Mouse (Mus musculus): ENCODE measurements at regions not wholly inside any gene's neighbourhood (a gene's known extent, or its start where the extent isn't known, plus 50 kb on each side); places are given as distances from the start of the nearest gene placed in this dataset.
A peak's percentile ranks its signal among the peaks of the same experiment; 100 is the strongest.

GRCm38 (mm10) chr7:75063816-75064215, 245.2 kb downstream of the Sv2b start:
- no peak for DNase-seq (ENCODE audit: low spot score in 2 of 2)

- no peak for DNase-seq (ENCODE audit: low spot score in 2 of 2)
These were observed 258.8 kb downstream of the Sv2b start for GRCm38 (mm10) chr7:75050231-75050630.

GRCm38 (mm10) chr7:75049751-75050150, 259.3 kb downstream of the Sv2b start:
- no peak for DNase-seq (ENCODE audit: low spot score in 2 of 2)

GRCm38 (mm10) chr7:75048822-75049221, 260.2 kb downstream of the Sv2b start:
- no peak for DNase-seq (ENCODE audit: low spot score in 2 of 2)

- DNase-seq (ENCODE audit: low spot score in 2 of 2) = no peak
These were observed 261.2 kb downstream of the Sv2b start for GRCm38 (mm10) chr7:75047827-75048226.

- no peak for DNase-seq (ENCODE audit: low spot score in 2 of 2)
These were observed 268.2 kb downstream of the Sv2b start for GRCm38 (mm10) chr7:75040871-75041270.

- no peak for DNase-seq (ENCODE audit: low spot score in 2 of 2)
These were observed 282.9 kb downstream of the Sv2b start for GRCm38 (mm10) chr7:75026191-75026590.

- no peak for DNase-seq (ENCODE audit: low spot score in 2 of 2)
These were observed 287.1 kb downstream of the Sv2b start for GRCm38 (mm10) chr7:75021966-75022365.

- DNase-seq (ENCODE audit: low spot score in 2 of 2) = peak in 1 of 2 experiments; percentile 14
These were observed 290.4 kb downstream of the Sv2b start for GRCm38 (mm10) chr7:75018640-75019039.

- no peak for DNase-seq (ENCODE audit: low spot score in 2 of 2)
These were observed 300.6 kb downstream of the Sv2b start for GRCm38 (mm10) chr7:75008481-75008880.

GRCm38 (mm10) chr7:74990198-74990597, 318.9 kb downstream of the Sv2b start:
- DNase-seq (ENCODE audit: low spot score in 2 of 2) = no peak

GRCm38 (mm10) chr7:74979479-74979878, 329.6 kb downstream of the Sv2b start:
- DNase-seq (ENCODE audit: low spot score in 2 of 2) = no peak

GRCm38 (mm10) chr7:74975986-74976385, 333.1 kb downstream of the Sv2b start:
- no peak for DNase-seq (ENCODE audit: low spot score in 2 of 2)

- DNase-seq (ENCODE audit: low spot score in 2 of 2) = no peak
These were observed 334.6 kb downstream of the Sv2b start for GRCm38 (mm10) chr7:74974448-74974847.

GRCm38 (mm10) chr7:74944421-74945098, 364.5 kb downstream of the Sv2b start:
- no peak for DNase-seq (ENCODE audit: low spot score in 2 of 2)

- DNase-seq (ENCODE audit: low spot score in 2 of 2) = peak in 1 of 2 experiments; percentile 31
These were observed 366.1 kb downstream of the Sv2b start for GRCm38 (mm10) chr7:74942917-74943316.

GRCm38 (mm10) chr7:74942146-74942545, 366.9 kb downstream of the Sv2b start:
- DNase-seq (ENCODE audit: low spot score in 2 of 2) = no peak

GRCm38 (mm10) chr7:74929142-74929829, 374.7 kb upstream of the Slco3a1 start:
- DNase-seq (ENCODE audit: low spot score in 2 of 2) = no peak

- DNase-seq (ENCODE audit: low spot score in 2 of 2) = no peak
These were observed 373.8 kb upstream of the Slco3a1 start for GRCm38 (mm10) chr7:74928226-74928927.

- no peak for DNase-seq (ENCODE audit: low spot score in 2 of 2)
These were observed 372.1 kb upstream of the Slco3a1 start for GRCm38 (mm10) chr7:74926729-74927128.

- no peak for DNase-seq (ENCODE audit: low spot score in 2 of 2)
These were observed 369.6 kb upstream of the Slco3a1 start for GRCm38 (mm10) chr7:74924156-74924555.

- no peak for DNase-seq (ENCODE audit: low spot score in 2 of 2)
These were observed 353.9 kb upstream of the Slco3a1 start for GRCm38 (mm10) chr7:74908311-74908962.

All from layer of hippocampus, postnatal 10 days (tissue).